Comparison of ENCODE assay signal across 23 mouse cellular contexts in genomic region chr13:93997981-93998380, GRCm38 (mm10). TPM values are rescaled to one million over a fixed set of nuclear protein-coding genes. Genes with fewer than 3 reads are reported as not detected.
DNase-seq lines count a peak whose midpoint lies in the region; ATAC-seq and TF ChIP-seq lines count a peak whose summit lies in the region.
"Had no signal": no experiment of that assay in that cellular context is flagged by ENCODE, and none has a peak within 500 bp of the region (broad histone marks: within the 10 kb centered on the region; RNA-seq: fewer than 3 reads in every experiment).

No protein-coding gene starts in this region.

- no peaks in the 10 kb centered on the region for H3K9me3 ChIP-seq in lung, postnatal 0 days (ENCODE audit: low read length)
- no peaks in the 10 kb centered on the region for H3K9me3 ChIP-seq in forebrain, postnatal 0 days (ENCODE audit: low read length)
- H3K9me3 ChIP-seq: embryonic facial prominence, embryonic 12.5 days; G1E; heart, embryonic 15.5 days; hindbrain, embryonic 10.5 days; lung, embryonic 15.5 days; megakaryocyte, embryonic 14.5 days; neural tube, embryonic 12.5 days had no signal

- no peak for TF ChIP-seq CTCF in lung, postnatal 0 days (IDR thresholded peaks at IDR 0.05)
- TF ChIP-seq CTCF in forebrain, postnatal 0 days (IDR thresholded peaks at IDR 0.05; ENCODE audit: low read depth): no peak

- 61% methylated on average over 5 of the region's 6 CpGs for WGBS in lung, postnatal 0 days
- 88% methylated on average over 6 of the region's 6 CpGs for WGBS in forebrain, postnatal 0 days

- DNase-seq in lung, postnatal 0 days (ENCODE audit: low spot score): no peak
- DNase-seq in lung, adult 18-20 months: no peak
- DNase-seq in NIH3T3 (ENCODE audit: low read depth): peak; percentile 87
- DNase-seq in adrenal gland, postnatal 36 days: peak; percentile 77
- no peak for DNase-seq in forebrain, postnatal 0 days
- DNase-seq in gastrocnemius, postnatal 4 days (ENCODE audit: low spot score in 2 of 2): no peak
- DNase-seq: gastrocnemius, adult 2 months; heart, adult 2 months; kidney, adult 2 months; left cerebral cortex, postnatal 4 days; right cerebral cortex, postnatal 25 days; thymus, postnatal 14 days had no signal

- TF ChIP-seq EP300 in lung, postnatal 0 days (IDR thresholded peaks at IDR 0.05): no peak

- no peak overlapping the region for H3K4me2 ChIP-seq in lung, postnatal 0 days (replicated peaks; ENCODE audit: low read depth, low read length)
- H3K4me2 ChIP-seq in forebrain, postnatal 0 days (ENCODE audit: low read depth): no peak overlapping the region
- H3K4me2 ChIP-seq: embryonic facial prominence, embryonic 12.5 days; heart, embryonic 15.5 days; liver, embryonic 11.5 days; lung, embryonic 15.5 days; neural tube, embryonic 12.5 days had no signal

- no peak overlapping the region for H3K9ac ChIP-seq in lung, postnatal 0 days (replicated peaks; ENCODE audit: low read depth)
- H3K9ac ChIP-seq in forebrain, postnatal 0 days: no peak overlapping the region
- H3K9ac ChIP-seq: embryonic facial prominence, embryonic 12.5 days; heart, embryonic 15.5 days; lung, embryonic 15.5 days; neural tube, embryonic 12.5 days had no signal

- no peak overlapping the region for H3K27ac ChIP-seq in lung, postnatal 0 days (ENCODE audit: low read length)
- no peak overlapping the region for H3K27ac ChIP-seq in forebrain, postnatal 0 days (ENCODE audit: low read depth, low read length)
- H3K27ac ChIP-seq: embryonic facial prominence, embryonic 12.5 days; gastrocnemius, adult 2 months; heart, adult 2 months; heart, embryonic 15.5 days; hindbrain, embryonic 10.5 days; neural tube, embryonic 12.5 days had no signal

- ATAC-seq in lung, postnatal 0 days: 0 out of 2 replicates have a peak, but pooled peaks have one; percentile 7
- no peak for ATAC-seq in forebrain, postnatal 0 days
- no peak for ATAC-seq in megakaryocyte, adult 5-6 weeks (ENCODE audit: poor library complexity, severe bottlenecking)
- ATAC-seq: CD4-positive, CD25-positive, alpha-beta regulatory T cell, adult 4 months; forebrain, embryonic 16.5 days had no signal

- H3K36me3 ChIP-seq in lung, postnatal 0 days (ENCODE audit: insufficient read depth, low read length): no peaks in the 10 kb centered on the region
- no peaks in the 10 kb centered on the region for H3K36me3 ChIP-seq in forebrain, postnatal 0 days (ENCODE audit: insufficient read depth)
- H3K36me3 ChIP-seq: embryonic facial prominence, embryonic 12.5 days; G1E; heart, embryonic 15.5 days; hindbrain, embryonic 10.5 days; lung, embryonic 15.5 days; neural tube, embryonic 12.5 days had no signal

- no peak overlapping the region for H3K4me3 ChIP-seq in lung, postnatal 0 days (ENCODE audit: low read depth, low read length)
- no peak overlapping the region for H3K4me3 ChIP-seq in forebrain, postnatal 0 days (ENCODE audit: low read depth, low read length)
- H3K4me3 ChIP-seq: embryonic facial prominence, embryonic 12.5 days; gastrocnemius, adult 2 months; heart, adult 2 months; heart, embryonic 15.5 days; hindbrain, embryonic 10.5 days; lung, embryonic 15.5 days; megakaryocyte, embryonic 14.5 days; neural tube, embryonic 12.5 days had no signal

- no peaks in the 10 kb centered on the region for H3K27me3 ChIP-seq in lung, postnatal 0 days (replicated peaks; ENCODE audit: insufficient read depth, low read length)
- H3K27me3 ChIP-seq in forebrain, postnatal 0 days (ENCODE audit: insufficient read depth, low read length): no peaks in the 10 kb centered on the region
- H3K27me3 ChIP-seq: embryonic facial prominence, embryonic 12.5 days; heart, embryonic 15.5 days; lung, embryonic 15.5 days; neural tube, embryonic 12.5 days had no signal

- peaks cover 4% of the 10 kb centered on the region; the same call in 1 of the 2 replicates for H3K4me1 ChIP-seq in lung, postnatal 0 days (ENCODE audit: insufficient read depth, low read depth, low read length)
- H3K4me1 ChIP-seq in forebrain, postnatal 0 days (ENCODE audit: insufficient read depth): no peaks in the 10 kb centered on the region
- H3K4me1 ChIP-seq: embryonic facial prominence, embryonic 12.5 days; hindbrain, embryonic 10.5 days; neural tube, embryonic 12.5 days had no signal

RNA-seq across cellular contexts. Expression of gene Lhfpl2, which starts 59.6 kb away (rescaled TPM):
- 19.9 and 21.4 TPM in 2 replicates for polyA plus RNA-seq in lung, postnatal 0 days (2015; fragmentation: Nextera tagmentation; extraction: Ambion mirVana)
- 10 to 100 TPM; 32.3 to 35.3 TPM for total RNA-seq in adrenal gland, postnatal 36 days (2021)
- total RNA-seq in forebrain, postnatal 0 days (2014; rRNA removed): 16.2 and 23.6 TPM in 2 replicates
- 9.8 and 13.3 TPM in 2 replicates for polyA plus RNA-seq in forebrain, postnatal 0 days (2015; fragmentation: Nextera tagmentation; extraction: Ambion mirVana)
- total RNA-seq in megakaryocyte, adult 5-6 weeks (2015): 2.4 and 2.7 TPM in 2 replicates
- 2.9 and 3.9 TPM in 2 replicates for total RNA-seq in megakaryocyte, adult 5-6 weeks (2017)
- total RNA-seq in gastrocnemius, postnatal 4 days (2021): 10 to 100 TPM; 80.6 to 93.8 TPM
- polyA plus RNA-seq: G1E had no signal

Comparison
In these comparisons a context has a peak if more than half of its experiments do, and no peak if none do; other contexts are left out.
1. DNase-seq: peak in NIH3T3 (single experiment) and adrenal gland, postnatal 36 days (2 of 2); none in lung, postnatal 0 days (single experiment), lung, adult 18-20 months (0 of 2), forebrain, postnatal 0 days (single experiment) and gastrocnemius, postnatal 4 days (0 of 2).